Mouse (Mus musculus) limb, embryonic 11.5 days (tissue): ENCODE results near the gene Dcun1d2. TPM values are rescaled to one million over a fixed set of nuclear protein-coding genes. Genes with fewer than 3 reads are reported as not detected.
A peak's percentile ranks its signal among the peaks of the same experiment; 100 is the strongest.

ENCODE experiments used
- ATAC-seq: fragments of 200-750 bp; cut with Nextera tagmentation; 2 replicates; pipeline ENCODE4 v1.8.0; 2017; ENCODE audit warnings: low read depth; ENCODE audit not compliant: insufficient number of reproducible peaks, low FRiP score, low TSS enrichment
- DNase-seq: peaks from one replicate; pipeline ENCODE4 v3.0.0-alpha.2; 2015; ENCODE audit warnings: low spot score
- H3K27ac ChIP-seq: fragments of 300-500 bp; sonication (generic); replicated peaks from 2 replicates; pipeline ENCODE4 v1.5.1; 2014; ENCODE audit warnings: low read depth, mild to moderate bottlenecking, low read length
- H3K27me3 ChIP-seq: fragments of 300-500 bp; sonication (generic); 2 replicates; pipeline ENCODE4 v1.6.1; 2014; ENCODE audit warnings: mild to moderate bottlenecking, low read length, mixed read lengths; ENCODE audit not compliant: control insufficient read depth, insufficient read depth
- H3K36me3 ChIP-seq: fragments of 300-500 bp; sonication (generic); 2 replicates; pipeline ENCODE4 v1.6.1; 2014; ENCODE audit warnings: mild to moderate bottlenecking, low read length, moderate library complexity, mixed read lengths; ENCODE audit not compliant: control insufficient read depth, insufficient read depth
- H3K4me1 ChIP-seq: fragments of 300-500 bp; sonication (generic); 2 replicates; pipeline ENCODE4 v1.6.1; 2014; ENCODE audit warnings: low read length, mixed read lengths; ENCODE audit not compliant: control insufficient read depth, insufficient read depth
- H3K4me2 ChIP-seq: fragments of 300-500 bp; sonication (generic); 2 replicates; pipeline ENCODE4 v1.6.1; 2014; ENCODE audit warnings: low read depth, mild to moderate bottlenecking, moderate library complexity; ENCODE audit not compliant: severe bottlenecking
- H3K4me3 ChIP-seq: fragments of 300-500 bp; sonication (generic); 2 replicates; pipeline ENCODE4 v1.5.1; 2014; ENCODE audit warnings: low read depth, low read length
- H3K9ac ChIP-seq: fragments of 300-500 bp; sonication (generic); 2 replicates; pipeline ENCODE4 v1.6.1; 2014; ENCODE audit warnings: mild to moderate bottlenecking, low read length
- H3K9me3 ChIP-seq: fragments of 300-500 bp; sonication (generic); 2 replicates; pipeline ENCODE4 v1.6.1; 2016; ENCODE audit warnings: low read length; ENCODE audit not compliant: control insufficient read depth
- WGBS: fragments of 180-500 bp; shearing (Covaris S2); extraction: QIAGEN DNeasy Blood & Tissue Kit; methylation state at CpG from one replicate; pipeline ENCODE4 v1.1.7; 2014; 5-methylcytosine and 5-hydroxymethylcytosine counted together
- polyA plus RNA-seq: library from polyadenylated mRNA; unstranded; fragments of >200 nt; fragmentation: Nextera tagmentation; extraction: Ambion mirVana; gene quantifications from 2 replicates; pipeline ENCODE4 v1.2.1, GENCODE M21; 2014

The Dcun1d2 gene
- polyA plus RNA-seq, 1 experiment from 2014 or later: 28.7 TPM

DNA sequence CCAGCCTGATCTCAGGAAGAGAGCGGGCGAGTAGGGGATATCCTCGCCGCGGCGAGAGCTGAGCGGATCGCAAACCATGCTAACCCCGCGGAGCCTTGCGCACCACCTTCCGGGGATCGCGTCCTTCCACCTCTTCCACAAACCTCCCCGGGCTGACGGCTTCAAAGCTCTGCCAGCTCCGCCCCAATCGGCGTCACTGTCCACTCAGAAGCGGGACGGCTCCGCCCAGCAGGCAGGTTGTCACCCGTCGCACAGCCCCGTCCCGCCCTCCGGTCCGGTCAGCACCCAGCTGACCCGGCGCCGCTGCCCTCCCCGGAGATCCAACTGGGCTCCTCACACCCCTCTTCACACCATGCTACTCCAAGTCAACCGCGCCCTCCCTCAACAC, 633 bp downstream of the Dcun1d2 start:
- Histone ChIP-seq H3K4me2 (peak overlapping the region; percentile 85), H3K27me3 (no peaks in the 10 kb centered on the region), H3K4me3 (peak overlapping the region; percentile 72), H3K4me1 (peaks cover 6% of the 10 kb centered on the region), H3K36me3 (no peaks in the 10 kb centered on the region), H3K27ac (peak overlapping the region; percentile 70), H3K9me3 (no peaks in the 10 kb centered on the region), H3K9ac (peak overlapping the region; percentile 57)
- under 1% methylated on average over 34 of the region's 34 CpGs for WGBS
- DNase-seq (peak; percentile 81), ATAC-seq (peak; percentile 78)

DNA sequence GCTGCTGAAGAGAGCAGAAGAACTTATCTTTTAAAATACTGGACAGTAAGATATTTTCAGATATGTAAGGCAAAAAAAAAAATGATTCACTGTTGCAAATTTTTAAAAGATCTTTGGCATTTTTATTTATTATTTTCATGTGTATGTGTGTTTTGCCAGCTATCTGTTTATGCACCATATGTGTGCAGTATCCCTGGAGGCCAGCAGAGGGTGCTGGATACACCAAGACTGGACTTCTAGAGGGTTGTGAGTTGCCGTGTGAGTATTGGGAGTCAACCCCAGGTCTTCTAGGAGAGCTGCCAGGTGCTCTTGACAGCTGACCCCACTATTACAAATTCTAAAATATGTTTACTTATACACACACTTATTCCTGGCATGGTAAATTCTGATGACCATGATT, 4.7 kb downstream of the Dcun1d2 start:
- ATAC-seq (no peak), DNase-seq (no peak)
- 80% methylated on average over 1 of the region's 1 CpGs for WGBS
- Histone ChIP-seq H3K4me3 (no peak overlapping the region), H3K27me3 (no peaks in the 10 kb centered on the region), H3K27ac (no peak overlapping the region), H3K4me2 (no peak overlapping the region), H3K9ac (no peak overlapping the region), H3K36me3 (no peaks in the 10 kb centered on the region), H3K9me3 (no peaks in the 10 kb centered on the region), H3K4me1 (peaks cover 6% of the 10 kb centered on the region)

DNA sequence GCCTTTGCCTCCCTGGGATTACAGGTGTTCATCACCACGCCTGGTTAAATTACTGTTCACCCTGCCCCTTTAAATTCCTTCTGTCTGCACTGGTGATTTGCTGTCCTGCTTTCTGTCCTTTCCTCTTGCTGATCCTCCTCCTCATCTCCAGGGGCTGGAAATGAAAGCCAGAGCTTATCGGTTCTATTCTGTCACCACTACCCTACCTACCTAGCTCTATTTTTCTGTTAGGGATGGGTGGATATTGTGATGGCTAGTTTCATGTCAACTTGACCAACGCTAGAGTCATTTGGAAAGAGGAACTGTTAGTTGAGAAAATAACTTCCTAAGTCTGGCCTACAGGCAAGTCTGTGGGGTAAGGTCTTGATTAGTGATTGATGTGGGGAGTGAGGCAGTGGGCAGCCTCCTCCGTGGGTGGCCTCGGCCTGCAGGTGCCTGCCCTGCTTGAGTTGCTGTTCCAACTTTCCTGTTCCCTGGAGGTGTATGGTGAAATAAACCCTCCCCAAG, 10.9 kb downstream of the Dcun1d2 start:
- no peak overlapping the region for H3K27ac ChIP-seq
- ATAC-seq (no peak), DNase-seq (no peak)
- WGBS: 61% methylated on average over 5 of the region's 5 CpGs
- H3K27me3 ChIP-seq: no peaks in the 10 kb centered on the region
- no peaks in the 10 kb centered on the region for H3K4me1 ChIP-seq
- H3K9me3 ChIP-seq: no peaks in the 10 kb centered on the region
- no peak overlapping the region for H3K9ac ChIP-seq
- H3K4me3 ChIP-seq: no peak overlapping the region
- no peak overlapping the region for H3K4me2 ChIP-seq
- no peaks in the 10 kb centered on the region for H3K36me3 ChIP-seq

DNA sequence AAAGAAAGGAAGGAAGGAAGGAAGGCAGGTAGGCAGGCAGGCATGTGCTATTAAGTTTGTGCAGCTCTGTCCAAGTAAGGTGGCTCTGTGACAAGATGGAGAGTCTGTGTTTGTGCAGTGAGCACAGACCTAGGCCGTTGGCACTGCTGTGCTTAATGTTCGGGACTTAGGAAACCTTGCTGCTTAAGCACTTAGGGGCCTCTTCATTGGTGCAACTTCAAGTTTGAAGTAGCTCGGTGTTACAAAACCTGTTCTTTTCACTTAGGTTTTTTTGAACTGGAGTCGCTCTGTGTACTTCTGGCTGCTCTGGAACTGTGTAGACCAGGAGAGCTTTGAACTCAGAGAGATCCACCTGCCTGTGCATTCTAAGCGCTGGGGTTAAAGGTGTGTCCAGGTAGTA, 15.1 kb downstream of the Dcun1d2 start:
- Histone ChIP-seq H3K27me3 (no peaks in the 10 kb centered on the region), H3K27ac (no peak overlapping the region), H3K9me3 (no peaks in the 10 kb centered on the region), H3K36me3 (no peaks in the 10 kb centered on the region), H3K4me3 (no peak overlapping the region), H3K4me2 (no peak overlapping the region), H3K4me1 (no peaks in the 10 kb centered on the region), H3K9ac (no peak overlapping the region)
- ATAC-seq (no peak), DNase-seq (no peak)
- 86% methylated on average over 5 of the region's 5 CpGs for WGBS

DNA sequence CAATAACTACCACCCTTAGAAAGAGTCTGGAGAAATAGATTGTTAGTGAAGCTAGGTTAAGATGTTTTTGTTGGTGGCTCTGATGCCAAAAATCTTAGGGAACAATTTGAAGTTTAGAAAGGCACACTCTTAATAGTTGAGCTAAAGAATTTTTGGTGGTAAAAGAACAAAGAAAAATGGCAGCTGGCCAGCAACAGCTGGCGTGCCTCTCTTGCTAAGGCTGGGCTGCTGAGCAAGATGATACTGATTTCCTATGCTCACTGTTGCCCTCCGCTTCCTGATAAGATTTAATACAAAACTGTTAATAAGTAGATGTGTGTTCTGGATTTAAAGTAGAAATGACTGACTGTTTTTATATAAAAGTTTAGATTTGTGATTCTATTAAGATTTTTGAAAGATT, 20.4 kb downstream of the Dcun1d2 start:
- no peak for DNase-seq
- no peak overlapping the region for H3K9ac ChIP-seq
- H3K9me3 ChIP-seq: no peaks in the 10 kb centered on the region
- no peak for ATAC-seq
- H3K4me3 ChIP-seq: no peak overlapping the region
- no peak overlapping the region for H3K27ac ChIP-seq
- H3K4me1 ChIP-seq: no peaks in the 10 kb centered on the region
- no peak overlapping the region for H3K4me2 ChIP-seq
- WGBS: 85% methylated on average over 2 of the region's 2 CpGs
- H3K36me3 ChIP-seq: no peaks in the 10 kb centered on the region
- H3K27me3 ChIP-seq: no peaks in the 10 kb centered on the region

DNA sequence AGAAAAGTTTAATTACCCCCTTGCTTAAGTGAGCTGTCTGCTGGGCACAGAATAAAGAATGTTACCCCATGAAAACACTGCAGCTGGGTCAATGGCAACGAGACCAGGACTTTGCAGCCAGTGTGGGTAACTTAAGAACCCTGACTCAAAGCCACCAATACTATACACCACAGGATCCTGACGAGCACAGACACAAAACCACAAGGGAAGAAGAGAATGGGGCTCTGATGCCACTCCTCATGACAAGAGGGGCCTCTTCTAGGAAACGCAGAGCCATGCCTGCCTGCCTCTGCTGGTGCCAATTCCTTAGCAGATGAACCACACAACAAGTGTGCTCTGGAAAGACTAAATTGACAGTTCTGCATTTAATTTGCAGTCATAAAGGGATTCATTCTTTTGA, 24.6 kb downstream of the Dcun1d2 start:
- H3K27me3 ChIP-seq: no peaks in the 10 kb centered on the region
- no peaks in the 10 kb centered on the region for H3K9me3 ChIP-seq
- no peak for DNase-seq
- H3K9ac ChIP-seq: no peak overlapping the region
- H3K4me1 ChIP-seq: no peaks in the 10 kb centered on the region
- ATAC-seq: no peak
- no peak overlapping the region for H3K27ac ChIP-seq
- no peak overlapping the region for H3K4me3 ChIP-seq
- no peaks in the 10 kb centered on the region for H3K36me3 ChIP-seq
- 70% methylated on average over 3 of the region's 3 CpGs for WGBS
- no peak overlapping the region for H3K4me2 ChIP-seq

DNA sequence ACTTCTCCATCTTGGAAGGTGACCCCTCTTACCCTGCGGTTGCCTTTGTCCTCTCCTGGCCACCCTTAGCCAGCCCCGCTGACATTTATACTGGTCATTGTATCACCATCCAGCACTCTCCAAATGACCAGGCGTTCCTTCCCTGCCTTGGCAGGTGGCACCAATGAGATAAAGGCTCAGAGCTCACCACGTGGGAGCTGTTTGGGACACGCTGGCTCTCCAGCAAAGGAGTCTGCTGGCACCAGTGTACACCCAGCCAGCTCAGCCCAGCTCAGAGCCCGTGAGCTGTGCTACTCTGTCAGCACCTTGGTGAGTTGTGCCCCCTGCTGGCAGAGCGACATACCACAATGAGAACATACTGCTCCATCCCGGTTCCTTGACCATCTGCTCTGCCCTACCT, 33.9 kb downstream of the Dcun1d2 start, which contains the start of gene Adprhl1:
Gene Adprhl1 (minus strand): TSS at position 144 of the 400 bp plus-strand sequence.
- DNase-seq (peak; percentile 80), ATAC-seq (peak; percentile 60; the same call in 1 of the 2 replicates)
- H3K4me2 ChIP-seq: no peak within 1 kb of the TSS
- no peak within 1 kb of the TSS for H3K9ac ChIP-seq
- H3K4me1 ChIP-seq: no peaks in the 10 kb centered on the region
- H3K9me3 ChIP-seq: no peaks in the 10 kb centered on the region
- peaks cover 4% of the 10 kb centered on the region; the same call in 1 of the 2 replicates for H3K36me3 ChIP-seq
- H3K27ac ChIP-seq: no peak within 1 kb of the TSS
- no peak within 1 kb of the TSS for H3K4me3 ChIP-seq
- H3K27me3 ChIP-seq: no peaks in the 10 kb centered on the region
- 42% methylated on average over 8 of the region's 8 CpGs for WGBS

DNA sequence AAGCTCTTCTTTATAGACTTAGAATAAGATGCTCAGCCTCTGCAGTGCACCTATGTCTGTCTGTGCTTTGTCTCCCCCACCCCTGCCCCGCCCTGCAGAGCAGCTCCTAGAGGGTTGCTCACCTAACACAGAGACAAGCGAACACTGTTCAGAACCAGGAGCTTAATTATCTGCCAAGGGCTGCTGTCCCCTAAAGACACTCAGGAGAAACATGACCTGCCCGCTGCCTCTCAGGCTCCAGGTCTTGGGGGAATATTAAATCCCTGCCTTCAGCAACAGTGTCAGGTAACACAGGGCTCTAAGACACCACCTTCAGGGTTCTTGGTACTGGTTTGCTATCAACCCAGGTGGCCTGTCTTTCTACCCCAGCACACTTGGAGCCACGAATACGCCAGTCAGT, 34.5 kb downstream of the Dcun1d2 start:
- Histone ChIP-seq H3K4me3 (no peak overlapping the region), H3K4me2 (no peak overlapping the region), H3K27ac (no peak overlapping the region), H3K4me1 (no peaks in the 10 kb centered on the region), H3K27me3 (no peaks in the 10 kb centered on the region), H3K9ac (no peak overlapping the region), H3K36me3 (peaks cover 4% of the 10 kb centered on the region; the same call in 1 of the 2 replicates), H3K9me3 (no peaks in the 10 kb centered on the region)
- DNase-seq (no peak), ATAC-seq (no peak)
- WGBS: 79% methylated on average over 5 of the region's 5 CpGs

DNA sequence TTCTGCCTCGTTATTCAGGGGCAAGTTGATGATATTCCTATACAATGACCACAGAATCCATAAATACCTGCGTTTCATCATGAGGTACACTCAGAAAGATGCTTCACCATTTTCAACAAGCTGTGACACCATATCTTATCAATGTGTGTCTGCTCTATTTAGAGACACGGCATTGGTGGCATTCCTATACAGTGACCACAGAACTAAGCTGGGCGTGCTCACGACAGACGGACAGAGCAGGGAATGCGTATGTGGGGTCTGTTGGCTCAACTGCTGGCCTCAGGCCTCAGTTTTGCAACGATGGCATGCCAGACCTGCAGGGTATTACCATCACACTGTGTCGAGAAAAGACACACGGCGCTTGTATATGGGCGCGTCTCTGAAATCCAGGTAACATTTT, 35.1 kb downstream of the Dcun1d2 start:
- 89% methylated on average over 13 of the region's 13 CpGs for WGBS
- Histone ChIP-seq H3K9ac (no peak overlapping the region), H3K36me3 (peaks cover 4% of the 10 kb centered on the region; the same call in 1 of the 2 replicates), H3K9me3 (no peaks in the 10 kb centered on the region), H3K4me1 (no peaks in the 10 kb centered on the region), H3K27me3 (no peaks in the 10 kb centered on the region), H3K4me2 (no peak overlapping the region), H3K27ac (no peak overlapping the region), H3K4me3 (no peak overlapping the region)
- no peak for ATAC-seq
- DNase-seq: no peak
